Mouse (Mus musculus): ENCODE measurements around the gene Ift88. TPM values are rescaled to one million over a fixed set of nuclear protein-coding genes. Genes with fewer than 3 reads are reported as not detected.

The Ift88 gene
- 2.6 TPM for polyA plus RNA-seq (2017; shearing (Covaris generic))

GRCm38 (mm10) chr14:57423432-57424211, at the start of gene Ift88:
Gene Ift88 (plus strand): TSS chr14:57424062.

GRCm38 (mm10) chr14:57398065-57398757, 25.7 kb upstream of the Ift88 start, which contains the start of gene Cryl1:
Gene Cryl1 (minus strand): TSS chr14:57398529.

GRCm38 (mm10) chr14:57524671-57525387, 101.0 kb downstream of the Ift88 start, which contains the start of gene Il17d:
Gene Il17d (plus strand): TSS chr14:57524777.

Other genes with a start within 250 kb of the Ift88 start
- gene Cryl1, start 25.5 kb upstream of the Ift88 start, polyA plus RNA-seq (2017; shearing (Covaris generic)), result 18.7 TPM
- not detected for gene Il17d, start 100.7 kb downstream of the Ift88 start, polyA plus RNA-seq (2017; shearing (Covaris generic))
- 26.0 TPM for gene Eef1akmt1, start 147.6 kb downstream of the Ift88 start, polyA plus RNA-seq (2017; shearing (Covaris generic))
- 46.1 TPM for gene Xpo4, start 241.4 kb downstream of the Ift88 start, polyA plus RNA-seq (2017; shearing (Covaris generic))

Measured in naive thymus-derived CD4-positive, alpha-beta T cell, adult 5 months (primary cell).